Mouse (Mus musculus): Measurements from ENCODE around the gene Scn10a. TPM values are rescaled to one million over a fixed set of nuclear protein-coding genes. Genes with fewer than 3 reads are reported as not detected.

Scn10a gene
- 3.0 and 6.7 TPM in 2 replicates for polyA plus RNA-seq (2016; fragmentation: Nextera tagmentation; extraction: Ambion mirVana)

DNA sequence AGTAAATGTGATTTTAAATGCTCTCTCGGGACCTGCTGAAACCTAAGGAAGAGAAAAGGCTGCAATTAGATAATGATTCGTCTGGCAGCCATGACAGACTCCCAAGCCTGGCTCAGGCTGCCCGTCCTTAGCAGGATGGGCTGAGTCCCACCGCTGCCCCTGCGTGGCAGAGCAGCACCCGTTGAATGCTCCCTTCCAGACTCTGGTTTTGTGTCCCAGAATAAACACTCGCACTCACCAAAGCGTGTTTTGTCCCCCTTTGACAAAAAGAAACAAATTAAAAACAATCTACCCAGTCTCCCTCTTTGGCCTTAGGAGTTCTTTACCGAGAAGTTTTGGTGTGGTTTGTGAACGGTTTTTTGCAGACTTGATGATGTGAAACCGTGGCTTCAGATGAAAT, at the start of gene Scn10a:
TSS of gene Scn10a (minus strand) at position 101 of the 400 bp plus-strand sequence.
- Histone ChIP-seq H3K9me3 (no peaks in the 10 kb centered on the region), H3K27ac (no peak within 1 kb of the TSS), H3K9ac (no peak within 1 kb of the TSS), H3K4me1 (no peaks in the 10 kb centered on the region), H3K27me3 (replicated peaks) (no peaks in the 10 kb centered on the region), H3K4me3 (no peak within 1 kb of the TSS), H3K36me3 (no peaks in the 10 kb centered on the region), H3K4me2 (replicated peaks) (no peak within 1 kb of the TSS)
- WGBS, result 79% methylated on average over 11 of the region's 11 CpGs
- ATAC-seq (ENCODE audit: low FRiP score, low read depth), result no peak

DNA sequence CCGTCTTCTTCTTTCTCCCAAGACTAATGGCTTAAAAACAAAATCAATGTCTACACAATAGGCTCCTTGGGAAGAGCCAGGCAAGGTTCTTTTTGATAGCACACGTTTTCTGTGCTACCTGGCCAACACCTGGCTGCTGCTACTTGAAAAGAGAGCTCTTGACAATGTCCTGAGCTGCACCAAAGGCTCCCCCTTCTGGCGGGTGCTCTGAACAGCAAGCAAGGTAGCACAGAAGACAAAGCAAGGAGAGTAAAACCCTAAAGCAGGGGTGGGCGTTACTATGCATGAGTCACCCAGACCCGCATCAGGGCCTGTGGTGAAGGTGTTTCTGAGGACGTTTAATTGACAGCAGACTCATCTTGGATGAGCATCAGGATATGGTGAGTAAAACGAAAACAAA, 49.5 kb upstream of the Scn10a start:
- no peak for ATAC-seq (ENCODE audit: low FRiP score, low read depth)
- no peak overlapping the region for H3K4me3 ChIP-seq
- H3K9me3 ChIP-seq, result no peaks in the 10 kb centered on the region
- WGBS, result 38% methylated on average over 7 of the region's 7 CpGs
- H3K4me1 ChIP-seq, result no peaks in the 10 kb centered on the region
- no peak overlapping the region for H3K9ac ChIP-seq
- H3K27me3 ChIP-seq (replicated peaks), result no peaks in the 10 kb centered on the region
- H3K27ac ChIP-seq, result no peak overlapping the region
- no peak overlapping the region for H3K4me2 ChIP-seq (replicated peaks)
- H3K36me3 ChIP-seq, result no peaks in the 10 kb centered on the region

DNA sequence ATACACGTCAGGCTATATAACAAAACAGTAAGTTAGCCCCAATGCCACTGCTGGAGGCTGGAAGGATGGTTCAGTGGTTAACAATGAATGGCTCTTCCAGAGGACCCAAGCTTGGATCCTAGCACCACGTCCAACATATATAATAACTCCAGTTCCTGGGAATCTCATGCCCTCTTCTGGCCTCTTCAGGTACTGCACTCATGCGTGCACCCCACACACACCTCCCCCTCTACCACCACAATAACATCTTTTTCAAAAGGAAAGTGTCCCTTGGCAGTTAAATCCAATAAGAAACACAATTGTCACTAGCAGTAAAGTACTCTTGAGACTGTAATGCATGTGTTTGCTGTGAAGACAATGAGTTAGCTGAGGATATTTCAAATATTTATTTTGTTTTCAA, 41.1 kb upstream of the Scn10a start:
- no peak overlapping the region for H3K27ac ChIP-seq
- no peaks in the 10 kb centered on the region for H3K4me1 ChIP-seq
- H3K27me3 ChIP-seq (replicated peaks), result no peaks in the 10 kb centered on the region
- ATAC-seq (ENCODE audit: low FRiP score, low read depth), result no peak
- H3K4me2 ChIP-seq (replicated peaks), result no peak overlapping the region
- no peaks in the 10 kb centered on the region for H3K36me3 ChIP-seq
- H3K9ac ChIP-seq, result no peak overlapping the region
- no peak overlapping the region for H3K4me3 ChIP-seq
- WGBS, result 85% methylated on average over 3 of the region's 3 CpGs
- peaks cover 4% of the 10 kb centered on the region; the same call in 1 of the 2 replicates for H3K9me3 ChIP-seq

DNA sequence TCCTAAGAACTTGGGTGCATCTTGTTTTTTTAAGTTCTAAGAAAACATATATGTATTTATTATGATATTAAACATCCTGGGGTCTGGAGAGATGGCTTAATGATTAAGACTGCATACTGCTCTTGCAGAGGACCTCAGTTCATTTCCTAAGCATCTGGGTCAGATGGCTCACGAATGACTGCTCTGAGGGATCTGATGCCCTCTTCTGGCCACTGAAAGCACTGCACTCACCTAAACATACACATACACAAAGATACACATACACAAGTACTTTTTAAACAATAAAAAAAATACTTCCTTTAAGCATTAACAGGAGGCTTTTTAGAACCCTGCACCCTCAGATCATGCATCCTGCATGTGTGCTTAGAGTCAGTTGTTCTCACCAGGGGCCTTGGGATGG, 40.3 kb upstream of the Scn10a start:
- no peak overlapping the region for H3K4me3 ChIP-seq
- WGBS, result 83% methylated on average over 1 of the region's 1 CpGs
- no peaks in the 10 kb centered on the region for H3K36me3 ChIP-seq
- no peak overlapping the region for H3K4me2 ChIP-seq (replicated peaks)
- H3K27me3 ChIP-seq (replicated peaks), result no peaks in the 10 kb centered on the region
- H3K4me1 ChIP-seq, result no peaks in the 10 kb centered on the region
- no peak for ATAC-seq (ENCODE audit: low FRiP score, low read depth)
- H3K9ac ChIP-seq, result no peak overlapping the region
- H3K27ac ChIP-seq, result no peak overlapping the region
- H3K9me3 ChIP-seq, result peaks cover 4% of the 10 kb centered on the region; the same call in 1 of the 2 replicates

DNA sequence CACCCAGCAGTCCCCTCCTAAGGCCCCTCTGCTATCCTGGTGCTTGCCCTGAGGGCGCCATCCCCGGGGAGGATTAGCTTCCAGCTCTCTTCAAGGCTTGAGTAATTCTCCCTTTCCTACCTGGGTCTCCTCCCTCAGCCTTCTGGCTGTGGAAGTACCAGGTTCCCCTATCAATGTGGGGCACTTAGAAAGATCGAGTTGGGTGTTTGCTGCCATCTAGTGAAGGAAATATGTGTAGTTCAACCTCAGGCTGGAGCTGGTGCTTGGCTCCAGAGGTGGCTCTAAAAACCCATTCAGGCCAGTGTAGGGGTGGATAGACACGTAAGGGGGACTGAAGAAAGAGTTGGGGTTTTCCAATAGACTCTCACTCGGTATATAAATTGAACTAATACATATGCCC, 32.4 kb upstream of the Scn10a start:
- 21% methylated on average over 5 of the region's 5 CpGs for WGBS
- Histone ChIP-seq H3K36me3 (no peaks in the 10 kb centered on the region), H3K27ac (no peak overlapping the region), H3K9ac (no peak overlapping the region), H3K4me3 (no peak overlapping the region), H3K4me2 (replicated peaks) (no peak overlapping the region), H3K4me1 (no peaks in the 10 kb centered on the region), H3K9me3 (peaks cover 4% of the 10 kb centered on the region; the same call in 1 of the 2 replicates), H3K27me3 (replicated peaks) (no peaks in the 10 kb centered on the region)
- no peak for ATAC-seq (ENCODE audit: low FRiP score, low read depth)

DNA sequence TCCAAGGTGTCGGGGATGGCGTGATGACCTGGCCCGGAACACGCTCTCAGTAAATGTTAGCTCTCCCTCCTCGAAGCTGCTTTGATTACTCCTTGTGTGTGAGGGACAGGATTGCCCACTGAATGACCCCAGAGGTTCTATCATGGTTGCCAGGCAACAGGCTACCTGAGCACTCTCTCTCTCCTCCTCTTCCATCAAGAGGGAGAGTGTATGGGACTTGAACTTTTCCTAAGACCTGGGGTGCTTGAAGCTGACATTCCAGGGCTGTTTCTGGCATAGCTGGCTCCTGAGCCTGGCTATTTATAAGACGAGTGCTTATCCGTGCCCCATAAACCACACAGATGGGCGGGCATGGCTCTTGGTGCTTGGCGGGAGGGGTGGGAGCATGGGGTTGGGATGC, 30.0 kb upstream of the Scn10a start:
- Histone ChIP-seq H3K27ac (no peak overlapping the region), H3K9ac (no peak overlapping the region), H3K36me3 (no peaks in the 10 kb centered on the region), H3K9me3 (peaks cover 4% of the 10 kb centered on the region; the same call in 1 of the 2 replicates), H3K27me3 (replicated peaks) (no peaks in the 10 kb centered on the region), H3K4me2 (replicated peaks) (no peak overlapping the region), H3K4me3 (no peak overlapping the region), H3K4me1 (no peaks in the 10 kb centered on the region)
- ATAC-seq (ENCODE audit: low FRiP score, low read depth), result no peak
- 70% methylated on average over 9 of the region's 9 CpGs for WGBS

DNA sequence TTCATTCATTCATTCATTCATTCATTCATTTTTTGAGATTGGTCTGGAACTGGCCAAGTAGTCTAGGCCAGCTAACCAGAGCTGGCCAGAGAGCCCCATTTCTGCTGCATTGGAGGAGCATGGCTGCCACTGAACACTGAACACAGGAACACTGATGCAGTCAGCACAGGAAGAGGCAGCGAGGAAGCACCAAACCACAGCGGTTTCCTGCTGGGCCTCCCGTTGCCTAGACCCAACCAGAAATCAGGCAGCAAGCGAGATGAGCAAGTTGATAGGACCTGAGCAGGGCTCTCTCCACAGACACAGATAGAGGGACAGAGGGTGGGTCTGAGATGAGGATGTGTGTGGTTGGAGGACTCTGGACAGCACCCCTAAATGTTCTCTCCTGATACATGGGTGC, 24.8 kb upstream of the Scn10a start:
- Histone ChIP-seq H3K4me3 (no peak overlapping the region), H3K9ac (no peak overlapping the region), H3K9me3 (peaks cover 4% of the 10 kb centered on the region; the same call in 1 of the 2 replicates), H3K36me3 (no peaks in the 10 kb centered on the region), H3K27me3 (replicated peaks) (no peaks in the 10 kb centered on the region), H3K4me1 (no peaks in the 10 kb centered on the region), H3K4me2 (replicated peaks) (no peak overlapping the region), H3K27ac (no peak overlapping the region)
- no peak for ATAC-seq (ENCODE audit: low FRiP score, low read depth)
- WGBS, result 86% methylated on average over 4 of the region's 4 CpGs

DNA sequence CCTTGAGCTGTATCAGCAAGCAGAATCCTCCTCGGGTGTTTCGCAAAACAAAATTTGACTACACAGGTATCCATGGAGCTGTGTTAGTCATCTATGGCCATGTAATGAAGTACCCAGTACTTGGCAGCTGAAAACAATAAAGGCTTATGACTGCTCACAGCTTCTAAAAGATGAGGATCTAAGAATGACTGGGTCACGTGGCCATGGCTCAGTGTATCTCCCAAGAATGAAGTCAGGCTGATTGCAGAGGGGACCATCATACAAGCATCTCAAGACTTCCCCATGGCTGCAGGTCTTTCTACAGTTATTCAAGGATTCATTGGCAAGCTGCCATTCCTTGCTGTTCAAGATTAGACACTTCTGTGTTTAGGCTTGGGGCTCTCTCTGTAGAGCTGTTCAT, 24.2 kb upstream of the Scn10a start:
- peaks cover 4% of the 10 kb centered on the region; the same call in 1 of the 2 replicates for H3K9me3 ChIP-seq
- ATAC-seq (ENCODE audit: low FRiP score, low read depth), result no peak
- WGBS, result 83% methylated on average over 3 of the region's 3 CpGs

DNA sequence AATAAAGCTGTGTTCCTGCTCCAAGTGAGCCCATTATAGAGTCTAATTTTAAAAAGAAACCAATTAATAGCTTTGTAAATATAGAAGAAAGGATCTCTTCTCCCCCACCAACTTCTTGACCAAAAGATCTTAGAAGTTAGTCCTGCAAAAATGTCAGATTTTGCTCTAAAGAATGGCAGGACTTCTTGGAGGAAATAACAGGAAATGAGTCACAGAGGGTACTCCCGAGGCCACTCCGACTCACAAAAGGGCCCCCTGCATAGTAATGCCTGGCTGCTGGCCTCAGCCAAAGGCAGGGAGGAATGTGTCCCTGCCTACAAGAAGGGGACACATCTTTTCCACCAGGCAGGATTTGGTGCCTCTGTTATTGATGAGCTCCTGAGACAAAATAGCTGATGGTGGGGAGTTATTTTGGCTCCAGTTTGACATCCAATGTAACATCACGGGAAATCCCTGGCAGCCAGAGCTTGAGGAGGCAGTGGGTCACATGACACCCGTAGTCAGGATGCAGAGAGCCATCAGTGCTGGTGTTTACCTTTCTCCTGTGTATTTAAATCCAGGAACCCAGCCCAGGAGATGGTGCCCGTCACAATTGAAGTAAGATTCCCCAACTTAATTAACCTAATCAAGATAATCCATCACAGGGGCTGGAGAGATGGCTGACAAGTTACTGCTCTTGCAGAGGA, 22.1 kb upstream of the Scn10a start:
- WGBS, result 55% methylated on average over 5 of the region's 5 CpGs
- H3K9ac ChIP-seq, result no peak overlapping the region
- H3K4me2 ChIP-seq (replicated peaks), result no peak overlapping the region
- H3K4me3 ChIP-seq, result no peak overlapping the region
- no peaks in the 10 kb centered on the region for H3K4me1 ChIP-seq
- H3K36me3 ChIP-seq, result no peaks in the 10 kb centered on the region
- H3K9me3 ChIP-seq, result no peaks in the 10 kb centered on the region
- H3K27me3 ChIP-seq (replicated peaks), result no peaks in the 10 kb centered on the region
- no peak overlapping the region for H3K27ac ChIP-seq
- ATAC-seq (ENCODE audit: low FRiP score, low read depth), result no peak

More for the DNA sequence above, 24.2 kb upstream of the Scn10a start:
- Histone ChIP-seq H3K4me3 (no peak overlapping the region), H3K27ac (no peak overlapping the region), H3K27me3 (replicated peaks) (no peaks in the 10 kb centered on the region), H3K36me3 (no peaks in the 10 kb centered on the region), H3K4me1 (no peaks in the 10 kb centered on the region), H3K4me2 (replicated peaks) (no peak overlapping the region), H3K9ac (no peak overlapping the region)

DNA sequence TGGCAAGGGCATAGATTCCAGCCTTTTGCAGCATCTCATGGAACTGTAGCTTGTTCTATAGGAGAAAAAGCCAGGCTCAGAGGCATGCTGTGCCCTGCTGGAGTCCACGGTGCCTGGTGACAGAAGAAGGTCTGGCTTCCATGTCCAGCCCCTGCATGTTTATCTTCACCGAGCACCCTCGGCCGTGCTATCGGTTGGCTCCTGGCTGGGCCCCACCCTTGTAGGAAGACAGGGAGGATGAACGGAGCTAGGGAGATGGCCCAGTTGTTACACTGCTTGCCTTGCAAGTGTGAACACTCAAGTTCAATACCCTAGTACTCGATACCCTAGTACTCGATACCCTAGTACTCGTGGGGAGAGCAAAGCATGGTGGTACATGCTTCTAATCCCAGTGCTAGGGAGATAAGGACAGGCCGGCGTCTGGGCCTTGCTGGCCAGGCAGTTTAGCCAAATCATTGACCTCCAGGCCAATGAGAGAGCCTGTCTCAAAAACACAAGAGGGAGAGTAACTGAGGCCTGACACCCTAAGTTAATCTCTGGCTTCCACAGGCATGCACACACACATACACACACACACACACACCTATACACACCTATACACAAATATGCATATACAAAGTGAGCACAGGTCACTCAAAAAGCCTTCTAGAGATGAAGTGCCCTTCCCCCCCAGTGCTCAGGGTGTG, 9.4 kb upstream of the Scn10a start:
- no peak overlapping the region for H3K9ac ChIP-seq
- no peak overlapping the region for H3K4me2 ChIP-seq (replicated peaks)
- 0 out of 2 replicates have a peak, but pooled peaks cover 4% of the 10 kb centered on the region for H3K4me1 ChIP-seq
- H3K4me3 ChIP-seq, result no peak overlapping the region
- 87% methylated on average over 11 of the region's 11 CpGs for WGBS
- ATAC-seq (ENCODE audit: low FRiP score, low read depth), result no peak
- no peak overlapping the region for H3K27ac ChIP-seq
- no peaks in the 10 kb centered on the region for H3K9me3 ChIP-seq
- no peaks in the 10 kb centered on the region for H3K36me3 ChIP-seq
- H3K27me3 ChIP-seq (replicated peaks), result no peaks in the 10 kb centered on the region

DNA sequence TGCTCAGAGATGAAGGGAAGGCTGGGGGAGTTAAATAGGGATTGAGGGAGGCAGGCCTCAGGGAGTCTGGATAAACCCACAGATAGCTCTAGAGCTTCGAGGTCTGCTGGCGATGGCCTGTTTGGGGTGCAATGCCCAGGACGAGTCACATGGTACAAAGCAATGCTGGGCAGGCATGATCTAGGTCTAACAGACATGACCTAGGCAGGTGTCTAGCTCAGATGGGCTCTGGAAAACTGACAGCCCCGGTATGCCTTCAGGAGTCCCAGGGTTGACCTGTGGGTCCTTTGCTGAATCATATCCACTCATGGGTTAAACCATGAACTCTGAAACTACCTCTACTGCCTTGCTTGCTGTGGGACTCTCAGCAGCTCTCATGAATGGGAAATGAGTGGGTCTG, 7.9 kb upstream of the Scn10a start:
- Histone ChIP-seq H3K4me1 (0 out of 2 replicates have a peak, but pooled peaks cover 4% of the 10 kb centered on the region), H3K9me3 (no peaks in the 10 kb centered on the region), H3K9ac (no peak overlapping the region), H3K27me3 (replicated peaks) (no peaks in the 10 kb centered on the region), H3K4me3 (no peak overlapping the region), H3K36me3 (no peaks in the 10 kb centered on the region), H3K27ac (no peak overlapping the region), H3K4me2 (replicated peaks) (no peak overlapping the region)
- ATAC-seq (ENCODE audit: low FRiP score, low read depth), result no peak
- 87% methylated on average over 4 of the region's 4 CpGs for WGBS

DNA sequence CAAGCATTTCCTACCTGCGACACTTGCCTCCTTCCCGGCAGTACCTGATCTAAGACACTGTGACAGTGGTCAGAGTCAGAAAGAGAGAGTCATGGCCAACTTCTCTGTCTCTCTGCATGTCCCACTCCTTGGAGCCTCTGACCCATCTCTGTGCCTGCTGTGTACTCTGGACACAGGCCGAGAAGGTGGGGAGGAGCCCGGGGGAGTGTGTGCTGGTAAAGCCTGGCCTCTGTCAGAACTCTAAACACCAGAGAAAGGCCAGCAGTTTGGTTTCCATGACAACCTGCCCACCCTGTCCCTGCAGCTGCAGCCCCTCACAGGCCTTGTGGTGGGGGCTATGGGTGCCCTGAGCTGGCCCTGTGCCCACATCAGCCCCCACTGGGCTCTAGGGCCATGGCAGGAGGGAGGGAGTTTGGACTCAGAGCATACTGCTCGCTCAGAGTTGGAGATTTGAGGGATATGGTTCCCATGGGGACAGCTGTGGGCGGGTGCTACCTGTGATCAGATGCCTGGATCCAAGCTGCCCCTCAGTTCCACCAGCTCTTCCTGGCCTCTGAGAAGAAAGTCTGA, 6.3 kb upstream of the Scn10a start:
- H3K27me3 ChIP-seq (replicated peaks), result no peaks in the 10 kb centered on the region
- no peaks in the 10 kb centered on the region for H3K4me1 ChIP-seq
- ATAC-seq (ENCODE audit: low FRiP score, low read depth), result no peak
- no peak overlapping the region for H3K4me3 ChIP-seq
- no peaks in the 10 kb centered on the region for H3K9me3 ChIP-seq
- H3K4me2 ChIP-seq (replicated peaks), result no peak overlapping the region
- 79% methylated on average over 6 of the region's 6 CpGs for WGBS
- no peaks in the 10 kb centered on the region for H3K36me3 ChIP-seq
- no peak overlapping the region for H3K9ac ChIP-seq
- H3K27ac ChIP-seq, result no peak overlapping the region

Data from neural tube, embryonic 12.5 days (tissue).